Mouse (Mus musculus): Measurements from ENCODE around the gene Foxj1. TPM values are rescaled to one million over a fixed set of nuclear protein-coding genes. Genes with fewer than 3 reads are reported as not detected.
"Not testable (repeated sequence)": the region's sequence is repeated elsewhere in the genome, so short reads cannot be mapped to it uniquely, and the experiment has no call there.

The Foxj1 gene
- polyA plus RNA-seq (2014; fragmentation: Nextera tagmentation; extraction: Ambion mirVana) = 7.1 and 13.7 TPM in 2 replicates

- H3K27ac ChIP-seq (replicated peaks; ENCODE audit: low read depth, low read length) = peak within 1 kb of the TSS; percentile 61
- no peaks in the 10 kb centered on the region for H3K36me3 ChIP-seq (ENCODE audit: control insufficient read depth, insufficient read depth, low read length)
- no peaks in the 10 kb centered on the region for H3K9me3 ChIP-seq (ENCODE audit: control insufficient read depth, low read length)
- H3K4me1 ChIP-seq (ENCODE audit: control insufficient read depth, insufficient read depth, low read length) = peaks cover 21% of the 10 kb centered on the region
- under 1% methylated on average over 28 of the region's 61 CpGs for WGBS
- DNase-seq (ENCODE audit: low spot score) (peak; percentile 95), ATAC-seq (ENCODE audit: low read depth) (peak; percentile 92)
- peak within 1 kb of the TSS; percentile 72 for H3K9ac ChIP-seq (ENCODE audit: low read depth, low read length)
- peak within 1 kb of the TSS; percentile 99 for H3K4me2 ChIP-seq (ENCODE audit: low read depth, low read length)
- peak within 1 kb of the TSS; percentile 67 for H3K4me3 ChIP-seq (ENCODE audit: low read depth, low read length)
- peaks cover 21% of the 10 kb centered on the region for H3K27me3 ChIP-seq (replicated peaks; ENCODE audit: control insufficient read depth, insufficient read depth, low read length)
These were observed at the start of gene Foxj1 for GRCm38 (mm10) chr11:116335244-116336036. Gene Foxj1, minus strand, starts transcription at chr11:116335399.

GRCm38 (mm10) chr11:116384171-116384570, 49.0 kb upstream of the Foxj1 start:
- DNase-seq (ENCODE audit: low spot score) (no peak), ATAC-seq (ENCODE audit: low read depth) (no peak)
- WGBS = 66% methylated on average over 11 of the region's 11 CpGs
- Histone ChIP-seq H3K27ac (replicated peaks; ENCODE audit: low read depth, low read length) (no peak overlapping the region; the same call in 1 of the 2 replicates), H3K4me2 (ENCODE audit: low read depth, low read length) (no peak overlapping the region), H3K9ac (ENCODE audit: low read depth, low read length) (no peak overlapping the region), H3K36me3 (ENCODE audit: control insufficient read depth, insufficient read depth, low read length) (0 out of 2 replicates have a peak, but pooled peaks cover 7% of the 10 kb centered on the region), H3K9me3 (ENCODE audit: control insufficient read depth, low read length) (no peaks in the 10 kb centered on the region), H3K27me3 (replicated peaks; ENCODE audit: control insufficient read depth, insufficient read depth, low read length) (no peaks in the 10 kb centered on the region), H3K4me1 (ENCODE audit: control insufficient read depth, insufficient read depth, low read length) (peaks cover 8% of the 10 kb centered on the region; the same call in 1 of the 2 replicates), H3K4me3 (ENCODE audit: low read depth, low read length) (no peak overlapping the region)

GRCm38 (mm10) chr11:116383070-116383469, 47.9 kb upstream of the Foxj1 start:
- not testable (repeated sequence) for H3K9ac ChIP-seq (ENCODE audit: low read depth, low read length); H3K9me3 ChIP-seq (ENCODE audit: control insufficient read depth, low read length); DNase-seq (ENCODE audit: low spot score); ATAC-seq (ENCODE audit: low read depth); H3K27ac ChIP-seq (replicated peaks; ENCODE audit: low read depth, low read length); H3K36me3 ChIP-seq (ENCODE audit: control insufficient read depth, insufficient read depth, low read length); H3K4me2 ChIP-seq (ENCODE audit: low read depth, low read length); H3K27me3 ChIP-seq (replicated peaks; ENCODE audit: control insufficient read depth, insufficient read depth, low read length); H3K4me3 ChIP-seq (ENCODE audit: low read depth, low read length); H3K4me1 ChIP-seq (ENCODE audit: control insufficient read depth, insufficient read depth, low read length)
- 97% methylated on average over 5 of the region's 5 CpGs for WGBS

- WGBS = 86% methylated on average over 7 of the region's 7 CpGs
- H3K36me3 ChIP-seq (ENCODE audit: control insufficient read depth, insufficient read depth, low read length) = 0 out of 2 replicates have a peak, but pooled peaks cover 7% of the 10 kb centered on the region
- ATAC-seq (ENCODE audit: low read depth) (no peak), DNase-seq (ENCODE audit: low spot score) (no peak)
- no peak overlapping the region for H3K4me3 ChIP-seq (ENCODE audit: low read depth, low read length)
- no peaks in the 10 kb centered on the region for H3K4me1 ChIP-seq (ENCODE audit: control insufficient read depth, insufficient read depth, low read length)
- no peak overlapping the region for H3K4me2 ChIP-seq (ENCODE audit: low read depth, low read length)
- H3K9ac ChIP-seq (ENCODE audit: low read depth, low read length) = no peak overlapping the region
- H3K9me3 ChIP-seq (ENCODE audit: control insufficient read depth, low read length) = no peaks in the 10 kb centered on the region
- H3K27ac ChIP-seq (replicated peaks; ENCODE audit: low read depth, low read length) = no peak overlapping the region
- no peaks in the 10 kb centered on the region for H3K27me3 ChIP-seq (replicated peaks; ENCODE audit: control insufficient read depth, insufficient read depth, low read length)
These were observed 45.6 kb upstream of the Foxj1 start for GRCm38 (mm10) chr11:116380767-116381166.

GRCm38 (mm10) chr11:116379530-116379929, 44.3 kb upstream of the Foxj1 start:
- no peak overlapping the region for H3K27ac ChIP-seq (replicated peaks; ENCODE audit: low read depth, low read length)
- no peaks in the 10 kb centered on the region for H3K4me1 ChIP-seq (ENCODE audit: control insufficient read depth, insufficient read depth, low read length)
- H3K4me3 ChIP-seq (ENCODE audit: low read depth, low read length) = no peak overlapping the region
- no peaks in the 10 kb centered on the region for H3K9me3 ChIP-seq (ENCODE audit: control insufficient read depth, low read length)
- no peak overlapping the region for H3K9ac ChIP-seq (ENCODE audit: low read depth, low read length)
- no peak for ATAC-seq (ENCODE audit: low read depth)
- H3K36me3 ChIP-seq (ENCODE audit: control insufficient read depth, insufficient read depth, low read length) = 0 out of 2 replicates have a peak, but pooled peaks cover 7% of the 10 kb centered on the region
- no peak for DNase-seq (ENCODE audit: low spot score)
- 76% methylated on average over 6 of the region's 6 CpGs for WGBS
- H3K4me2 ChIP-seq (ENCODE audit: low read depth, low read length) = no peak overlapping the region
- no peaks in the 10 kb centered on the region for H3K27me3 ChIP-seq (replicated peaks; ENCODE audit: control insufficient read depth, insufficient read depth, low read length)

- Histone ChIP-seq H3K9ac (ENCODE audit: low read depth, low read length) (no peak overlapping the region), H3K27me3 (replicated peaks; ENCODE audit: control insufficient read depth, insufficient read depth, low read length) (no peaks in the 10 kb centered on the region), H3K9me3 (ENCODE audit: control insufficient read depth, low read length) (no peaks in the 10 kb centered on the region), H3K36me3 (ENCODE audit: control insufficient read depth, insufficient read depth, low read length) (0 out of 2 replicates have a peak, but pooled peaks cover 4% of the 10 kb centered on the region), H3K4me2 (ENCODE audit: low read depth, low read length) (no peak overlapping the region), H3K4me1 (ENCODE audit: control insufficient read depth, insufficient read depth, low read length) (no peaks in the 10 kb centered on the region), H3K4me3 (ENCODE audit: low read depth, low read length) (no peak overlapping the region), H3K27ac (replicated peaks; ENCODE audit: low read depth, low read length) (no peak overlapping the region)
- WGBS = 39% methylated on average over 7 of the region's 7 CpGs
- ATAC-seq (ENCODE audit: low read depth) = no peak
- DNase-seq (ENCODE audit: low spot score) = no peak
These were observed 41.9 kb upstream of the Foxj1 start for GRCm38 (mm10) chr11:116376945-116377661.

- ATAC-seq (ENCODE audit: low read depth) (no peak), DNase-seq (ENCODE audit: low spot score) (no peak)
- Histone ChIP-seq H3K4me3 (ENCODE audit: low read depth, low read length) (no peak overlapping the region), H3K27me3 (replicated peaks; ENCODE audit: control insufficient read depth, insufficient read depth, low read length) (no peaks in the 10 kb centered on the region), H3K36me3 (ENCODE audit: control insufficient read depth, insufficient read depth, low read length) (no peaks in the 10 kb centered on the region), H3K4me1 (ENCODE audit: control insufficient read depth, insufficient read depth, low read length) (0 out of 2 replicates have a peak, but pooled peaks cover 6% of the 10 kb centered on the region), H3K9me3 (ENCODE audit: control insufficient read depth, low read length) (no peaks in the 10 kb centered on the region), H3K27ac (replicated peaks; ENCODE audit: low read depth, low read length) (no peak overlapping the region), H3K9ac (ENCODE audit: low read depth, low read length) (no peak overlapping the region), H3K4me2 (ENCODE audit: low read depth, low read length) (no peak overlapping the region)
- WGBS = 73% methylated on average over 4 of the region's 4 CpGs
These were observed 36.8 kb upstream of the Foxj1 start for GRCm38 (mm10) chr11:116371894-116372450.

- H3K27me3 ChIP-seq (replicated peaks; ENCODE audit: control insufficient read depth, insufficient read depth, low read length) = no peaks in the 10 kb centered on the region
- H3K4me1 ChIP-seq (ENCODE audit: control insufficient read depth, insufficient read depth, low read length) = peaks cover 11% of the 10 kb centered on the region
- H3K4me3 ChIP-seq (ENCODE audit: low read depth, low read length) = no peak overlapping the region
- no peak overlapping the region for H3K4me2 ChIP-seq (ENCODE audit: low read depth, low read length)
- no peak overlapping the region for H3K9ac ChIP-seq (ENCODE audit: low read depth, low read length)
- H3K27ac ChIP-seq (replicated peaks; ENCODE audit: low read depth, low read length) = no peak overlapping the region
- no peaks in the 10 kb centered on the region for H3K9me3 ChIP-seq (ENCODE audit: control insufficient read depth, low read length)
- 54% methylated on average over 5 of the region's 5 CpGs for WGBS
- ATAC-seq (ENCODE audit: low read depth) (no peak), DNase-seq (ENCODE audit: low spot score) (no peak)
- no peaks in the 10 kb centered on the region for H3K36me3 ChIP-seq (ENCODE audit: control insufficient read depth, insufficient read depth, low read length)
These were observed 34.4 kb upstream of the Foxj1 start for GRCm38 (mm10) chr11:116369633-116370032.

Data from embryonic facial prominence, embryonic 14.5 days (tissue).